Mouse (Mus musculus): ENCODE results near the gene Olfr132. TPM values are rescaled to one million over a fixed set of nuclear protein-coding genes. Genes with fewer than 3 reads are reported as not detected.

The Olfr132 gene
- polyA plus RNA-seq (2015; fragmentation: Nextera tagmentation; extraction: Ambion mirVana): not detected in 2 replicates

DNA sequence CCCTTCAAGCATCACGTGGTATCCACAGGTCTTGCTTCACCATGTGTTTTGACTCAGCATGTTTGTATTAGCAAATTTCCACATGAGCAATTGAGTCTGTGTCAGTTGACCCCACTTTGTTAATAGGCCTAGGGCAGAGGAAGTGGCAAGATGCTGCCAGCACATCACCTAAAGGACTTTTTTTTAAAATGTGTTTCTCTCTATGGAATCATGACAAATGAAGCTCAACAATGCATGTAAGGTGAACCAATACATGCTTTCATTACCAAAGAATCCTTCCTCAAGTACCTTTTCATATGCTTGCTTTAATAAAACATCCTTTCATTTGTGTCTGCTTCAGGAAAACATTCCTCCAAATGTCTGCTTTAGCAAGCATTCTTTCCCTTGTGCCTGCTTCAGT is at the start of gene Olfr132:
Olfr132 (minus strand) TSS at position 101 of the 400 bp plus-strand sequence.

DNA sequence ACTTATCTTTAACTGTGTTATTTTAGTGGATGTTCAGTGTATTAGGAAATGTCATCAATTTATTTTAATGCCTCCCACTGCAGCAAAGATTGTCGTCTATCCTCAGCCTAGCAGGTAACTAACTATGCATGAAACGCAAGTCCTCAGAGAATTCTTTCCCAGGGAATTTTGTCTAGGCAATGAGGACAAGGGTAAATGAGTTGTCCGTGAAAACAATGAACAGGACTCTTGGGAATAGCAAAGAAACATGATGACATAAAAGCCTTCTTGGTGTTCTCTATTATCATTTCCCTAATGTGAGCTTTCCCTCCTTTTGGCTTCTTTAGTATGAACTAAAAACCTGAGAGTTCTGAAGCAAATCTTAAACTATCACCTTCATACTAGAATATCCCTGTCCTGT is 36.8 kb upstream of the Olfr132 start, which contains the start of gene Olfr134:
Olfr134 (plus strand) TSS at position 301 of the 400 bp plus-strand sequence.

DNA sequence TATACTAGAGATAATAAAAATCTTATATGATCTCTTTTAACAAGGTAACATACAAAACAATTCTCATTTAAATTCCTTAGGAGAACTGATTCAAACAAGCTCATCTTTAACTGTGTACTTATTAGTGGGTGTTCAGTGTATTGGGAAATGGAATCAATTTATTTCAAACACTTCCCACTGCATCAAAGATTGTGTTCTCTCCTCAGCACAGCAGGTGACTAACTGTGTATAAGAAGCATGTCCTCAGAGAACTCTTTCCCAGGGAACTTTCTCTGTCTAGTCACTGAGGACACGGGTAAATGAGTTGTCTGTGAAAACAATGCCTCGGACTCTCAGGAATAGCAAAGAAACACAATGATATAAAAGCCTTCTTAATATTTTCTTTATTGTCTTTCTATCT is 10.7 kb upstream of the Olfr132 start, which contains the start of gene Olfr133:
Olfr133 (plus strand) TSS at position 301 of the 400 bp plus-strand sequence.

DNA sequence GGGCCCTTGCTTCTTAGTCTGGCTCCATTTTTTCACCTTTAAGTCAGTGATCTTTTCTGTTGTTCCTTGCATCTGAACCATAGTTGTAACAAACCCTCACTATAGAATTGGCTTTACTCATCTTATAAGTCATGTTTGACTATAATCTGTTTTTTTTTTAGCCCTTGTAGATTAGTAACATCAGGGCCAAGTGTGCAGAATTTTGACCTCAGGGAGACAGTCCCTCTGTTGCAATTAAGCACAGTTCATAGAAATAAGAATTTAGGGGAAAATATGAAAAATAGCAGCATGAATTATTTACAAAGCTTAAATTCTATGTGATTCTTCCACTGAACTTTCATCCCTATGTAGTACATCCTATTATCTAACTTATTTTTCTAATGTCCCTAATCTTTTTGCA is 45.7 kb downstream of the Olfr132 start, which contains the start of gene Olfr131:
Olfr131 (minus strand) TSS at position 101 of the 400 bp plus-strand sequence.

Other genes starting within 250 kb of the Olfr132 start
- gene Olfr127, start 234.1 kb downstream of the Olfr132 start, polyA plus RNA-seq (2015; fragmentation: Nextera tagmentation; extraction: Ambion mirVana): not detected in 2 replicates
- gene Olfr128, start 214.0 kb downstream of the Olfr132 start, polyA plus RNA-seq (2015; fragmentation: Nextera tagmentation; extraction: Ambion mirVana): not detected in 2 replicates
- not detected in 2 replicates for gene Olfr761, start 181.4 kb downstream of the Olfr132 start, polyA plus RNA-seq (2015; fragmentation: Nextera tagmentation; extraction: Ambion mirVana)
- gene Olfr129, start 74.4 kb downstream of the Olfr132 start, polyA plus RNA-seq (2015; fragmentation: Nextera tagmentation; extraction: Ambion mirVana): not detected in 2 replicates
- not detected in 2 replicates for gene Olfr130, start 70.6 kb downstream of the Olfr132 start, polyA plus RNA-seq (2015; fragmentation: Nextera tagmentation; extraction: Ambion mirVana)
- not detected in 2 replicates for gene Olfr131, start 45.8 kb downstream of the Olfr132 start, polyA plus RNA-seq (2015; fragmentation: Nextera tagmentation; extraction: Ambion mirVana)
- not detected in 2 replicates for gene Olfr133, start 10.8 kb upstream of the Olfr132 start, polyA plus RNA-seq (2015; fragmentation: Nextera tagmentation; extraction: Ambion mirVana)
- not detected in 2 replicates for gene Olfr134, start 36.9 kb upstream of the Olfr132 start, polyA plus RNA-seq (2015; fragmentation: Nextera tagmentation; extraction: Ambion mirVana)
- not detected in 2 replicates for gene Olfr135, start 69.8 kb upstream of the Olfr132 start, polyA plus RNA-seq (2015; fragmentation: Nextera tagmentation; extraction: Ambion mirVana)
- gene Olfr138, start 126.5 kb upstream of the Olfr132 start, polyA plus RNA-seq (2015; fragmentation: Nextera tagmentation; extraction: Ambion mirVana): not detected in 2 replicates
- gene Olfr137, start 173.0 kb upstream of the Olfr132 start, polyA plus RNA-seq (2015; fragmentation: Nextera tagmentation; extraction: Ambion mirVana): not detected in 2 replicates
- not detected in 2 replicates for gene Olfr136, start 195.3 kb upstream of the Olfr132 start, polyA plus RNA-seq (2015; fragmentation: Nextera tagmentation; extraction: Ambion mirVana)

Data from skeletal muscle tissue, postnatal 0 days (tissue).